Mouse (Mus musculus): ENCODE measurements around the gene Clec2g.

DNA sequence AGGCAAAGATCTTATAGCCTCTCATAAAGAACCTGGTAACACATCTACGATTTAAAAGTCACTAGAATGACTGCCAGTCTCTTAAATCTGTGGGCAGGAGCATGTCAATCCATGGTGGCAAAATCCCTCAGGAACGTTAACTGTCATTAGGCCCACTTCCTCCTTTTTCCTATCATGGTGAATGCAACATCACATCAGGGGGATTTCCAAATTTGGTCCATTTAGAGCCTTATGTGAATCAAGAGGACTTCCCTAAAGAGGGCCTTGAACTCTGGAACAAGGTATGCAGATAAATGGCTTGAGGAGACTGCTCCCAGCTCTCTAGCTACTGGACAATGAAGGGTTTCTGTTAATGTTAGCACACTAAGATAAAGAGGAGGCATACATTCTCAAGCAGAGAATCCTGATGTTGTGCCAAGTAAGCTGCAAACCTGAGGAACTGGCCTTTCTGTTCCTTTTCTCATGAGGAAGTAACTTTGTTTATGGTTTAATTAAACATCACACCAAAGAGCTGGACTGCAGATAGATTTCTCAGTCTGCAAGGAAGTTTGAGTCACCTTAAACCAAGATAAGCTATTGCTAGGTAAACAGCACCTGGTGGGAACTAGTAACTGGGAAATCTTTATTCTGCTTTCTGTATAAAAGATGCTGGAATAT lies 20.5 kb upstream of the Clec2g start:
- TF ChIP-seq CTCF (IDR thresholded peaks at IDR 0.05; ENCODE audit: control insufficient read depth, insufficient read depth, low read length) (no peak), POLR2A (IDR thresholded peaks at IDR 0.05; ENCODE audit: borderline replicate concordance, control insufficient read depth, low read depth, low read length) (no peak)
